In genomic region chr6:8752984-8753722, GRCm38 (mm10) we compare ENCODE assay signal across 16 mouse cellular contexts. TPM values are rescaled to one million over a fixed set of nuclear protein-coding genes. Genes with fewer than 3 reads are reported as not detected.
DNase-seq lines count a peak whose midpoint lies in the region; ATAC-seq and TF ChIP-seq lines count a peak whose summit lies in the region.
"Had no signal": no experiment of that assay in that cellular context is flagged by ENCODE, and none has a peak within 500 bp of the region (broad histone marks: within the 10 kb centered on the region; RNA-seq: fewer than 3 reads in every experiment).

No protein-coding gene starts in this region.

- H3K9me3 ChIP-seq in kidney, embryonic 15.5 days (replicated peaks), result no peaks in the 10 kb centered on the region
- no peaks in the 10 kb centered on the region for H3K9me3 ChIP-seq in intestine, embryonic 15.5 days
- no peaks in the 10 kb centered on the region for H3K9me3 ChIP-seq in midbrain, postnatal 0 days (ENCODE audit: low read length)
- H3K9me3 ChIP-seq: limb, embryonic 13.5 days; midbrain, embryonic 10.5 days had no signal

- WGBS in kidney, embryonic 15.5 days, result 81% methylated on average over 6 of the region's 6 CpGs
- WGBS in intestine, embryonic 15.5 days, result 63% methylated on average over 6 of the region's 6 CpGs
- 34% methylated on average over 6 of the region's 6 CpGs for WGBS in small intestine, adult 2 months
- 90% methylated on average over 6 of the region's 6 CpGs for WGBS in midbrain, postnatal 0 days

- no peak overlapping the region for H3K4me2 ChIP-seq in kidney, embryonic 15.5 days
- H3K4me2 ChIP-seq in intestine, embryonic 15.5 days (replicated peaks), result peak overlapping the region; percentile 35
- H3K4me2 ChIP-seq in midbrain, postnatal 0 days (ENCODE audit: low read depth, low read length, poor library complexity, severe bottlenecking), result no peak overlapping the region
- H3K4me2 ChIP-seq: limb, embryonic 13.5 days had no signal

- no peak overlapping the region for H3K4me3 ChIP-seq in kidney, embryonic 15.5 days (replicated peaks)
- no peak overlapping the region for H3K4me3 ChIP-seq in intestine, embryonic 15.5 days (replicated peaks)
- H3K4me3 ChIP-seq in small intestine, adult 2 months (ENCODE audit: low read depth, low read length), result no peak overlapping the region
- H3K4me3 ChIP-seq in midbrain, postnatal 0 days (ENCODE audit: low read depth, low read length), result no peak overlapping the region
- H3K4me3 ChIP-seq: erythroblast, embryonic 14.5 days; limb, embryonic 13.5 days; midbrain, embryonic 10.5 days; myocyte had no signal

- H3K27ac ChIP-seq in kidney, embryonic 15.5 days, result no peak overlapping the region
- peak overlapping the region; percentile 42; the same call in 1 of the 2 replicates for H3K27ac ChIP-seq in intestine, embryonic 15.5 days
- peak overlapping the region; percentile 8 for H3K27ac ChIP-seq in small intestine, adult 2 months (ENCODE audit: insufficient read depth, low read depth, low read length)
- no peak overlapping the region for H3K27ac ChIP-seq in midbrain, postnatal 0 days (ENCODE audit: low read depth, low read length)
- H3K27ac ChIP-seq: limb, embryonic 13.5 days; midbrain, embryonic 10.5 days had no signal

- no peaks in the 10 kb centered on the region for H3K4me1 ChIP-seq in kidney, embryonic 15.5 days
- H3K4me1 ChIP-seq in intestine, embryonic 15.5 days (replicated peaks), result no peaks in the 10 kb centered on the region
- no peaks in the 10 kb centered on the region for H3K4me1 ChIP-seq in small intestine, adult 2 months (ENCODE audit: control insufficient read depth, insufficient read depth, insufficient read length, low read length)
- no peaks in the 10 kb centered on the region for H3K4me1 ChIP-seq in midbrain, postnatal 0 days (ENCODE audit: insufficient read depth, low read length)
- H3K4me1 ChIP-seq: midbrain, embryonic 10.5 days had no signal

- peak; percentile 3 for DNase-seq in kidney, adult 11 months
- DNase-seq in lung, adult 18-20 months, result peak; percentile 73 to 86
- no peak for DNase-seq in frontal cortex, postnatal 10 days (ENCODE audit: low spot score in 2 of 2)
- no peak for DNase-seq in midbrain, postnatal 0 days (ENCODE audit: low spot score)
- DNase-seq in cerebellum, adult 9-11 months, result no peak
- DNase-seq: cerebellum, adult 18-20 months; heart, postnatal 36 days; layer of hippocampus, postnatal 36 days; thymus, adult 18-20 months had no signal

- no peaks in the 10 kb centered on the region for H3K36me3 ChIP-seq in kidney, embryonic 15.5 days
- no peaks in the 10 kb centered on the region for H3K36me3 ChIP-seq in intestine, embryonic 15.5 days
- H3K36me3 ChIP-seq in small intestine, adult 2 months (ENCODE audit: control insufficient read depth, insufficient read depth, low read length), result no peaks in the 10 kb centered on the region
- peaks cover 14% of the 10 kb centered on the region for H3K36me3 ChIP-seq in midbrain, postnatal 0 days (ENCODE audit: insufficient read depth, low read length)
- H3K36me3 ChIP-seq: limb, embryonic 13.5 days; midbrain, embryonic 10.5 days had no signal

- no peaks in the 10 kb centered on the region for H3K27me3 ChIP-seq in kidney, embryonic 15.5 days
- no peaks in the 10 kb centered on the region for H3K27me3 ChIP-seq in intestine, embryonic 15.5 days (replicated peaks)
- no peaks in the 10 kb centered on the region for H3K27me3 ChIP-seq in small intestine, adult 2 months (ENCODE audit: control insufficient read depth, insufficient read depth, low read length)
- no peaks in the 10 kb centered on the region for H3K27me3 ChIP-seq in midbrain, postnatal 0 days (ENCODE audit: insufficient read depth, low read length)
- H3K27me3 ChIP-seq: limb, embryonic 13.5 days had no signal

- H3K9ac ChIP-seq in kidney, embryonic 15.5 days, result no peak overlapping the region
- no peak overlapping the region for H3K9ac ChIP-seq in intestine, embryonic 15.5 days
- no peak overlapping the region for H3K9ac ChIP-seq in midbrain, postnatal 0 days (replicated peaks; ENCODE audit: low read length, poor library complexity, severe bottlenecking)
- H3K9ac ChIP-seq: limb, embryonic 13.5 days had no signal

- no peak for ATAC-seq in kidney, embryonic 15.5 days (replicated peaks; ENCODE audit: low FRiP score)
- ATAC-seq in intestine, embryonic 15.5 days, result peak; percentile 97
- ATAC-seq in midbrain, postnatal 0 days (ENCODE audit: low FRiP score), result no peak

- no peak for TF ChIP-seq CTCF in small intestine, adult 2 months (IDR thresholded peaks at IDR 0.05; ENCODE audit: extremely low read depth, insufficient read length, insufficient replicate concordance, low read depth, low read length)
- no peak for TF ChIP-seq CTCF in midbrain, postnatal 0 days (IDR thresholded peaks at IDR 0.05)

- no peak for TF ChIP-seq POLR2A in small intestine, adult 2 months (IDR thresholded peaks at IDR 0.05; ENCODE audit: low read depth, low read length)

RNA-seq across cellular contexts. Expression of gene Ica1, which starts 25.1 kb away (rescaled TPM):
- 27.9 and 28.1 TPM in 2 replicates for polyA plus RNA-seq in kidney, embryonic 15.5 days (2015; fragmentation: Nextera tagmentation; extraction: Ambion mirVana)
- polyA plus RNA-seq in intestine, embryonic 15.5 days (2015; fragmentation: Nextera tagmentation; extraction: Ambion mirVana), result 19.5 and 23.6 TPM in 2 replicates
- polyA plus RNA-seq in small intestine, adult 2 months (2012; rRNA removed), result 1.3 and 1.5 TPM in 2 replicates
- 57.4 and 66.6 TPM in 2 replicates for total RNA-seq in midbrain, postnatal 0 days (2014; rRNA removed)
- polyA plus RNA-seq in midbrain, postnatal 0 days (2015; fragmentation: Nextera tagmentation; extraction: Ambion mirVana), result 98.7 and 98.8 TPM in 2 replicates

Comparison
In these comparisons a context has a peak if more than half of its experiments do, and no peak if none do; other contexts are left out.
1. DNase-seq: peak in kidney, adult 11 months (single experiment) and lung, adult 18-20 months (2 of 2); none in frontal cortex, postnatal 10 days (0 of 2), midbrain, postnatal 0 days (single experiment) and cerebellum, adult 9-11 months (single experiment).
2. H3K27ac ChIP-seq: peak in intestine, embryonic 15.5 days (single experiment) and small intestine, adult 2 months (single experiment); none in kidney, embryonic 15.5 days (single experiment) and midbrain, postnatal 0 days (single experiment).